Mouse (Mus musculus): Measurements from ENCODE around the gene Csta1. TPM values are rescaled to one million over a fixed set of nuclear protein-coding genes. Genes with fewer than 3 reads are reported as not detected.

Csta1 gene
- polyA plus RNA-seq, 1 experiment from 2014 or later: not detected

Other genes with a start within 250 kb of the Csta1 start
- 8.4 and 9.9 TPM in 2 replicates for gene Parp9, start 192.8 kb downstream of the Csta1 start, polyA plus RNA-seq (2014; fragmentation: Nextera tagmentation; extraction: Ambion mirVana)
- 7.0 TPM in 2 replicates for gene Dtx3l, start 192.1 kb downstream of the Csta1 start, polyA plus RNA-seq (2014; fragmentation: Nextera tagmentation; extraction: Ambion mirVana)
- gene Kpna1, start 152.5 kb downstream of the Csta1 start, polyA plus RNA-seq (2014; fragmentation: Nextera tagmentation; extraction: Ambion mirVana): 46.0 and 49.8 TPM in 2 replicates
- 7.8 and 7.9 TPM in 2 replicates for gene Wdr5b, start 90.1 kb downstream of the Csta1 start, polyA plus RNA-seq (2014; fragmentation: Nextera tagmentation; extraction: Ambion mirVana)
- gene Fam162a, start 59.6 kb downstream of the Csta1 start, polyA plus RNA-seq (2014; fragmentation: Nextera tagmentation; extraction: Ambion mirVana): 997 and 1,000 TPM in 2 replicates
- gene Ccdc58, start 59.6 kb downstream of the Csta1 start, polyA plus RNA-seq (2014; fragmentation: Nextera tagmentation; extraction: Ambion mirVana): 76.2 and 77.5 TPM in 2 replicates
- gene Stfa2l1, start 25.6 kb upstream of the Csta1 start, polyA plus RNA-seq (2014; fragmentation: Nextera tagmentation; extraction: Ambion mirVana): 0.57 TPM in 1 of 2 replicates, not detected in the other
- gene Gm5483, start 53.0 kb upstream of the Csta1 start, polyA plus RNA-seq (2014; fragmentation: Nextera tagmentation; extraction: Ambion mirVana): 2.0 TPM in 1 of 2 replicates, not detected in the other
- gene Gm5416, start 79.2 kb upstream of the Csta1 start, polyA plus RNA-seq (2014; fragmentation: Nextera tagmentation; extraction: Ambion mirVana): not detected in 2 replicates
- not detected in 2 replicates for gene 2010005H15Rik, start 90.2 kb upstream of the Csta1 start, polyA plus RNA-seq (2014; fragmentation: Nextera tagmentation; extraction: Ambion mirVana)
- 1.1 and 3.9 TPM in 2 replicates for gene Stfa1, start 145.7 kb upstream of the Csta1 start, polyA plus RNA-seq (2014; fragmentation: Nextera tagmentation; extraction: Ambion mirVana)
- gene BC117090, start 203.1 kb upstream of the Csta1 start, polyA plus RNA-seq (2014; fragmentation: Nextera tagmentation; extraction: Ambion mirVana): not detected in 2 replicates
- 1.0 and 2.2 TPM in 2 replicates for gene BC100530, start 236.5 kb upstream of the Csta1 start, polyA plus RNA-seq (2014; fragmentation: Nextera tagmentation; extraction: Ambion mirVana)